Comparison of ENCODE assay signal across 15 mouse cellular contexts in the genomic region with DNA sequence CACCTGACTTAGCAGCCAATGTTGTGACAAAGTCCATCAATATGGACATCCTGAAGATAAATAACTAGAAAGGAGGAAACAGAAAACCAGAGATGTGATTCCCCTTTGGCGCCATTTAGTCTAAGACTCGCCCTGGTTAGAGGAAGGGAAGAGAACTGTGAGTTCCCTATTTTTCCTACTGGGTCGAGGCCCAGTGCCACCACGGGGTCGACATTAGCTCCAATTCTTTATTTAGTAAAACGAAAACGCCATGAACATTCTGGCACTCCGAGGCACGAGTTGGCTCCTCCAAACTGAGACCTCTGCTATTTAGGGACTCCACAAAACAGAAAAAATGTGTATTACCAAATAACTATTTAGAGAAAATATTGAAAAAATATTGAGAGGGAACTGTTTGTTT.
DNase-seq lines count a peak whose midpoint lies in the region; ATAC-seq lines count a peak whose summit lies in the region.
"Had no signal": no experiment of that assay in that cellular context is flagged by ENCODE, and none has a peak within 500 bp of the region (broad histone marks: within the 10 kb centered on the region; RNA-seq: fewer than 3 reads in every experiment).

No protein-coding gene starts in this region.

- DNase-seq in cerebellum, adult 11-12 months = peak; percentile 7
- peak; percentile 14 for DNase-seq in lung, postnatal 10 days
- DNase-seq in lung, postnatal 25 days (ENCODE audit: low spot score) = no peak
- peak; percentile 16 for DNase-seq in cerebellum, adult 9-11 months
- no peak for DNase-seq in adrenal gland, postnatal 10 days
- no peak for DNase-seq in left cerebral cortex, postnatal 25 days (ENCODE audit: low spot score in 2 of 2)
- DNase-seq: adrenal gland, adult 8-10 months; B cell, adult 2 months; embryo, embryonic 11 days; heart, adult 2 months; kidney, adult 18-20 months had no signal

- ATAC-seq in cerebellum, adult (ENCODE audit: insufficient number of reproducible peaks, low FRiP score, low TSS enrichment) = no peak
- ATAC-seq: CD4-positive, CD25-positive, alpha-beta regulatory T cell, adult 4 months; forebrain, embryonic 14.5 days; intestine, embryonic 15.5 days had no signal

- intact Hi-C loops in left cerebral cortex, postnatal 25 days (cut with DNase I) = no loop called here

Comparison
In these comparisons a context has a peak if more than half of its experiments do, and no peak if none do; other contexts are left out.
1. DNase-seq: peak in cerebellum, adult 11-12 months (single experiment), lung, postnatal 10 days (single experiment) and cerebellum, adult 9-11 months (single experiment); none in lung, postnatal 25 days (single experiment), adrenal gland, postnatal 10 days (single experiment) and left cerebral cortex, postnatal 25 days (0 of 2).